Mouse (Mus musculus) embryonic fibroblast, embryonic 13.5 days (primary cell): ENCODE measurements around the gene Crym.

ENCODE experiments used
- CTCF ChIP-seq: IDR thresholded peaks from 2 replicates; pipeline ENCODE4 v1.5.1; 2011; ENCODE audit warnings: mild to moderate bottlenecking, control low read depth, low read length, moderate library complexity, borderline replicate concordance; ENCODE audit not compliant: insufficient read depth
- POLR2A ChIP-seq: IDR thresholded peaks from 2 replicates; pipeline ENCODE4 v1.6.1; 2011; ENCODE audit warnings: low read depth, mild to moderate bottlenecking, control low read depth, low read length, moderate library complexity

- TF ChIP-seq POLR2A: no peak
- TF ChIP-seq CTCF: no peak
Observed at GRCm38 (mm10) chr7:120201231-120201744, 623 bp downstream of the Crym start.
